Mouse (Mus musculus): ENCODE results near the gene Fam126a. TPM values are rescaled to one million over a fixed set of nuclear protein-coding genes. Genes with fewer than 3 reads are reported as not detected.

Gene Fam126a
- polyA plus RNA-seq, 1 experiment from 2014 or later, result 33.9 TPM

DNA sequence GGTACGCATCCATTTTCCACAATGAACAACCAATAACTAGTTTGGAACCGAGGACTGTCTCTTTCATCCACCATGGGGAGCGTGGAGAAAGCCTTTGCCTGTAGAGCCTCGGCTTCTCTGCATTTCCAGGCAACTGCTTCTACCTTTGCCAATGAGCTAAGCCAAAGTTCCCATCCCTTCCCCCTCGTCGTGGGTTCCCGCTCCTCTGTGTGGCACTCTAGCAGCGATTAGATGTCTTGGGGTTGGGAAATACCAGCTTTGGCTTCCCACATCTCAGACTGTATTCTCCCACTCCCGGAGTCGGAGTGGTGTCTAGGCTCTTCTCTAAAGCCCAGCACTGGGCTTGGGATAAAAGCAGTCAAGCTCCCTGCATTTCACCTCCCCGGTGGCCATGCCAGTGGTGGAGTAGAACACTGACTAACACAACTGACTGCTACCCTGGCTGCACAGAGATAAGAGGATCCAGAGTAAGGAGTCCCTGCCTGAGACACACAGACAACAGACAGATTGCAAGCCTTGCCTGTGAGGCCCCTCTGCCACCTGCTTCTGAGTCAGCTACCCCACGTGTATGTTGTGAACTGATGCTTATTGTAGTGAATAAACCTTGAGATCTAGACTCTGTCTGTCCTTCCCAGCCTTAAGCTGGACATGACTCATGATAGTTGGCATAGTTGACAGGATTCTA, 106.9 kb downstream of the Fam126a start:
- no peaks in the 10 kb centered on the region for H3K27me3 ChIP-seq (replicated peaks)
- no peak overlapping the region for H3K4me3 ChIP-seq
- peak overlapping the region; percentile 59 for H3K4me2 ChIP-seq
- H3K9ac ChIP-seq, result peak overlapping the region; percentile 62; the same call in 1 of the 2 replicates
- H3K9me3 ChIP-seq, result 0 out of 2 replicates have a peak, but pooled peaks cover 4% of the 10 kb centered on the region
- 69% methylated on average over 12 of the region's 12 CpGs for WGBS
- H3K4me1 ChIP-seq, result peaks cover 37% of the 10 kb centered on the region
- peak; percentile 74 for ATAC-seq (ENCODE audit: extremely low read depth, insufficient number of reproducible peaks, low FRiP score, low TSS enrichment)
- H3K27ac ChIP-seq (replicated peaks), result peak overlapping the region; percentile 92
- no peaks in the 10 kb centered on the region for H3K36me3 ChIP-seq

DNA sequence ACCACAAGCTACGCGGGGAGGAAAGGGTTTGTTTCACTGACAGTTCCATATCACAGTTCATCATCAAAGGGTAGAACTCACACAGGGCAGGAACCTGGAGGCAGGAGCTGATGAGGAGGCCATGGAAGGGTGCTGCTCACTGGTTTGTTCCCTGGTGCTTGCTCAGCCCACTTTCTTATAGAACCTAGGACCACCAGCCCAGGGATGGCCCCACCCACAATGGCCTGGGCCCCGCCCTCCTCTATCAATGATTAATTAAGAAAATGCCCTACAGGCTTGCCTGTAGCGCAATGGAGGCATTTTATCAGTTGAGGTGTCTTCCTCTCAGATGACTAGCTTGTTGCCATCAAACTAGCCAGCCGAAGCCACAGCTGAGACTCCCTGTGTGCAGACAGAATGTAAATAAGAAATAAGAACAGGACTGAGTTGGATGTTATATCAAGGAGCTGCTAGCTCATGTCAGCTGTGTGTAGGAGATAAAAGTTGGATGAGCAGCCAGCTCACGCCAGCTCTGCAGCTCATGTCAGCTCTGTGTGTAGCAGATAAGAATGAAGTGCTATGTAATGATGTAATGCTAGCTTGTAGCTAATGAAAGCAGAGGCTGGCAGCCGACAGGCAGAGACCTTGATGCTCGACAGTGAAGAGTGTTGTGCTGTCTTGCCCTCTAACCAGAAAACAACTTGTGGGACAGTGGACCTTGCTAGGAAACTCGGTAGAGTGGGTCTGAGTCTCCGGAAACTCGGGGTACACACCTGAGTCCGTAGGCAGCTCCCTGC, 107.8 kb downstream of the Fam126a start:
- H3K27ac ChIP-seq (replicated peaks), result peak overlapping the region; percentile 92
- H3K4me3 ChIP-seq, result peak overlapping the region; percentile 23
- H3K36me3 ChIP-seq, result no peaks in the 10 kb centered on the region
- H3K9me3 ChIP-seq, result 0 out of 2 replicates have a peak, but pooled peaks cover 4% of the 10 kb centered on the region
- peak; percentile 71 for ATAC-seq (ENCODE audit: extremely low read depth, insufficient number of reproducible peaks, low FRiP score, low TSS enrichment)
- peaks cover 37% of the 10 kb centered on the region for H3K4me1 ChIP-seq
- peak overlapping the region; percentile 62; the same call in 1 of the 2 replicates for H3K9ac ChIP-seq
- 34% methylated on average over 12 of the region's 12 CpGs for WGBS
- H3K27me3 ChIP-seq (replicated peaks), result no peaks in the 10 kb centered on the region
- H3K4me2 ChIP-seq, result peak overlapping the region; percentile 59

DNA sequence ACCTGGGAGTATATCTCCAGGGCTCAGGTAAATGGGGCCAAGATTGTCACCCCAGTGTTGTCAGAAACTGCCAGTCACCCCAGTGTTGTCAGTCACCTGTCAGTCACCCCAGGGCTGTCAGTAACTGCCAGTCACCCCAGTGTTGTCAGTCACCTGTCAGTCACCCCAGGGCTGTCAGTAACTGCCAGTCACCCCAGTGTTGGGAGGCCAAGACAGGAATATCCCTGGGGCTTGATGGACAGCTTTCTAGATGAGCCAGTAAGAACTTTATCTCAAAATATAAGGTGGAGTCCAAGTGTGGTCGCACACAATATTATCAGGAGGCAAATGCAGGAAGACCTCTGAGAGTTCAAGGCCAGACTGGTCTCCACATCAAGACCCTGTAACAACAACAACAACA, 109.2 kb downstream of the Fam126a start:
- peak overlapping the region; percentile 43; the same call in 1 of the 2 replicates for H3K4me2 ChIP-seq
- no peak for ATAC-seq (ENCODE audit: extremely low read depth, insufficient number of reproducible peaks, low FRiP score, low TSS enrichment)
- H3K27me3 ChIP-seq (replicated peaks), result no peaks in the 10 kb centered on the region
- 0 out of 2 replicates have a peak, but pooled peaks cover 4% of the 10 kb centered on the region for H3K9me3 ChIP-seq
- H3K4me1 ChIP-seq, result peaks cover 37% of the 10 kb centered on the region
- H3K4me3 ChIP-seq, result no peak overlapping the region
- 0 out of 2 replicates have a peak overlapping the region, but pooled peaks have one; percentile 28 for H3K27ac ChIP-seq (replicated peaks)
- no peaks in the 10 kb centered on the region for H3K36me3 ChIP-seq
- WGBS, result 56% methylated on average over 1 of the region's 1 CpGs
- no peak overlapping the region for H3K9ac ChIP-seq

DNA sequence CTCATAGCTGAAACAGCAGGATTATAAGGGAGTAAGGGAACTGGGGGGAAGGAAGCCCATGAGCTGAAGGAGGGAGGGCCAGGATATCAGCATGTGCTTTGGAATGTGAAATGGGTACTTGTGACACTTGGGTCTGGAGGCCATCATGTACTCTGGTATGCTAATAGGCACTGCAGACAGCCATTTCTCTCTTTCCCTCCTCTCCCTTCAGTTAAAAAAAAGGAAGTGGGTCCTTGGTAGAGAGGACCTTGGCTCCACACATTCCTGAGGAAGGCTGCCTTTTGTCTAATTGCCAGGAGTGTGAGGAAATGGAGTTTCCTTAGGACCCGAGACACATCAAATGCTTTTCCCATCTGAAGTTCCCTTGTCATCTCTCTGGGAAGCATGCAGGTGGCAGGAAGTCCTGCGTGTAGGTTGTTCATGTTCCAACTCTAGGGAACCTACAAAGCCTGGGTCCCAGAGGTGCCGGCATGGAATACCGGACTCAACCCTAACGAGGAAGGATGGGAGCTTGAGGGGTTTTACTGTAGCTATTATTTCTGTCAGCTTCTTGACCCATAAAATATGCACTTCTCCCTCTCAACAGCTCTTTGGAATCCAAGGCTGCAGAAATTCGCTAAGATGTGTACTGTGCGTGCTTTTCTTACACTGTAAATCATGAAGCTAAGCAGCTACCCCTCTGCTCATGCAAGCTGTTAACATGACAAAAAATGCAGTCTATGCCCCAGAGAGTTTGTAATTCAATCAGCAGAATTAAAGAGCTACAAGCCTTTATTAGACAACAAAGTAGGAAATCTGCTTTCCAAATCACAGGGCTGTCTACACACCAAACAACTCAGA, 110.4 kb downstream of the Fam126a start:
- Histone ChIP-seq H3K27me3 (replicated peaks) (no peaks in the 10 kb centered on the region), H3K4me1 (peaks cover 37% of the 10 kb centered on the region), H3K4me2 (peak overlapping the region; percentile 10), H3K9ac (no peak overlapping the region), H3K4me3 (no peak overlapping the region), H3K27ac (replicated peaks) (peak overlapping the region; percentile 49), H3K9me3 (0 out of 2 replicates have a peak, but pooled peaks cover 4% of the 10 kb centered on the region), H3K36me3 (no peaks in the 10 kb centered on the region)
- no peak for ATAC-seq (ENCODE audit: extremely low read depth, insufficient number of reproducible peaks, low FRiP score, low TSS enrichment)
- WGBS, result 48% methylated on average over 7 of the region's 7 CpGs

DNA sequence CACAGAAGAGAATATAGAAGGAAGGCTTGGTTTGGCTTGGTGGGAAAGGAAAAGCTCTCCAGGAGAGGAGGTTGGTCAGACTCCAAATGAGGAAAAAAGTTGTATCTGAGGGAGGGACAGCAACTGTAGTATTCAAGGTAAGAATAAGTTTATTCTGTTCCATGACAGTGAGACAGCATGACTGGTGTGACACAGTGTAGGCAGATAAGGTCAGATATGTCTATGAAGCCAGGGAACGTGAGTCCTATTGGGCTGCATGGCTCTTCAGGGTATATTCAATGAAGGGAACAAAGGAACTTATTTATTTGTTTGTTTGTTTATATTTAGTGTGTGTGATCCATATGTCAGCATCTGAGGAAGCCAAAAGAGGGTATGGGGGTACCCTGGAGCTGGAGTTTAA, 113.2 kb downstream of the Fam126a start:
- Histone ChIP-seq H3K4me3 (no peak overlapping the region), H3K36me3 (no peaks in the 10 kb centered on the region), H3K27ac (replicated peaks) (no peak overlapping the region), H3K9ac (no peak overlapping the region), H3K27me3 (replicated peaks) (no peaks in the 10 kb centered on the region), H3K4me1 (peaks cover 16% of the 10 kb centered on the region), H3K9me3 (peaks cover 6% of the 10 kb centered on the region), H3K4me2 (no peak overlapping the region)
- no peak for ATAC-seq (ENCODE audit: extremely low read depth, insufficient number of reproducible peaks, low FRiP score, low TSS enrichment)
- 57% methylated on average over 1 of the region's 1 CpGs for WGBS

DNA sequence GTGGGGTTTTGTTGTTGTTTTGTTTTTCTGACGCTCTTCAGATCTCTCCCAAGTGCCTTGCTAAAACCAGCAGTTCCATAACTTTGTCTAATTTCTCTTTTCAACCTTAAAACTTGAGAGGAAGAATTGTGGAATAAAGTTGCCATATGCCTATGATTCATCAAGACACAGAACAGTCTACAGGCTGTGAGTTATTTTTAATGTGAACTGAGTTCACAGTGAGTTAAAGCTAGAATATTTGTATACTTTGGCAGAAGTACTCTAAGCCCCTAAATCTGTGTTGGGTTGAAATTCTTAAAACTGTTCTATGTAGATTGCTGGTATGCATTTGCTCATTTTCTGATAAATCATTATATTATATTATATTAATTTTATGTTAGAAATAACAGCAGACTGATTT, 118.9 kb downstream of the Fam126a start:
- Histone ChIP-seq H3K4me2 (no peak overlapping the region), H3K27me3 (replicated peaks) (no peaks in the 10 kb centered on the region), H3K36me3 (no peaks in the 10 kb centered on the region), H3K4me1 (no peaks in the 10 kb centered on the region), H3K9me3 (peaks cover 19% of the 10 kb centered on the region), H3K4me3 (no peak overlapping the region), H3K27ac (replicated peaks) (no peak overlapping the region), H3K9ac (no peak overlapping the region)
- WGBS, result 96% methylated on average over 1 of the region's 1 CpGs
- no peak for ATAC-seq (ENCODE audit: extremely low read depth, insufficient number of reproducible peaks, low FRiP score, low TSS enrichment)

DNA sequence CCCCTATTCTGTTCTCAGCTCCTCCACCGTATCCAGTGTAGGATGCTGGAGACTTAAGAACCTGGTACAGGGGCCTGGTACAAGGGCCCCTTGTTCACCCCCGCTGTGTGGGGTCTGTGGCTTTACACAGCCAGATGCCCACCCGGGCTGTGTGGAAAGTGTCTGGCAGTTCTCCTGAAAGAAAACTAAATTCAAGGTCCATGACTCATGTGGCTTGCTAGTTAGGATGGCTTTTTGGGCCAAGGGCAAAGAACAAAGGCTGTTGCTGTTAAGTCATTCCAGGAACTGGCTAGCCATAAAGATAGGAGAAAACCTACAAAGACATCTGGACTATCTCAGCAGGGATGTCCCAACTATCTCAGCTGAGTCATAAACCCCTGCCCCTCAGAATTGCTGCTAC, 121.2 kb downstream of the Fam126a start:
- Histone ChIP-seq H3K4me3 (no peak overlapping the region), H3K27ac (replicated peaks) (no peak overlapping the region), H3K9ac (no peak overlapping the region), H3K4me2 (no peak overlapping the region), H3K4me1 (no peaks in the 10 kb centered on the region), H3K27me3 (replicated peaks) (no peaks in the 10 kb centered on the region), H3K9me3 (peaks cover 19% of the 10 kb centered on the region), H3K36me3 (no peaks in the 10 kb centered on the region)
- 82% methylated on average over 3 of the region's 3 CpGs for WGBS
- no peak for ATAC-seq (ENCODE audit: extremely low read depth, insufficient number of reproducible peaks, low FRiP score, low TSS enrichment)

DNA sequence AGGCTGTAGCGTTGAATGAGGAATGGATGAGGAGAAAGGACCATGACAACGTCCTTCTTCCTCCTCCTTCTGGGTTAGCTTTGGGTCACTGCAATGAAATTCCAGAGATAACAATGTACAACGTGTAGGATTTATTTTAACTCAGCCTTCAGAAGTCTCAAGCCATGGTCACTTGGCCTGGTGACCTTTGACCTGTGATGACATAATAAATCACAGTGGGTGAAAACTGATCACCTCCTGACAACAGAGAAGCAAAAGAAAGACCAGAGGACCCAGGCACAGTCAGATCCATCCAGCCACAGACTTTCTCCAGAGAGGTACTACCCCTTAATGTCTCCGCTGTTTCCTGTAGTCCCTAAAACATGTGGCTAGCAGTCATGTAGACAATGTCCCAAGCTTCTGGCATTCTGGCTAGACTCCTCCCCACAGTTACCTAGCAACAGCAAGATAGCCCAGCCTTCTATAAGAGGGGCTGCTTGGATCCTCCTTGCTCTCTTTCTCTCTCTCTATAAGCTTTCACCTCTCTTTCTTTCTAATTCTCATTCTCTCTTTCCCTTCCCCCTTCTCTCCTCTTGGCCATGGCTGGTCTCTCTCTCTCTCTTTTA, 121.9 kb downstream of the Fam126a start:
- Histone ChIP-seq H3K27me3 (replicated peaks) (no peaks in the 10 kb centered on the region), H3K4me1 (no peaks in the 10 kb centered on the region), H3K4me2 (no peak overlapping the region), H3K9me3 (peaks cover 19% of the 10 kb centered on the region), H3K4me3 (no peak overlapping the region), H3K36me3 (no peaks in the 10 kb centered on the region), H3K27ac (replicated peaks) (no peak overlapping the region), H3K9ac (no peak overlapping the region)
- WGBS, result 57% methylated on average over 4 of the region's 4 CpGs
- no peak for ATAC-seq (ENCODE audit: extremely low read depth, insufficient number of reproducible peaks, low FRiP score, low TSS enrichment)

DNA sequence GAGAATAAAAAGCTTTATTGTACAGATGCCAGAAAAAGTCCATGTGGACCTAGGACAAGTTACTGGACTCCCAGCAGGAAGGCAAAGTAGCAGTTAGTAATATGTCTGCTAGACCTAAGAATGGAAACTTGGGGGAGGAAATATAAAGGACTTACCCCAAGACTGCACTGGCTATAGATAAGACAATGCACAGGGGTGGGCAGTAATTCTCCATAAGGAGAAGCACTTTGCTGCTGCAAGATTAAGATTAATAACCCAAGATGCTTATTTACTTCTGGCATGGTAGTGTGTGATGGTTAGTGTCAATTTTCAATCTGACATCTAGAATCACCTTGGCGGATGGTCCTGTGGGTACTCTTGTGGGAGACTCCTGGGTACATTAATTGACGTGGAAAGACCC, 128.3 kb downstream of the Fam126a start:
- Histone ChIP-seq H3K9me3 (peaks cover 4% of the 10 kb centered on the region; the same call in 1 of the 2 replicates), H3K4me2 (no peak overlapping the region), H3K9ac (no peak overlapping the region), H3K4me1 (no peaks in the 10 kb centered on the region), H3K36me3 (no peaks in the 10 kb centered on the region), H3K27me3 (replicated peaks) (no peaks in the 10 kb centered on the region), H3K27ac (replicated peaks) (no peak overlapping the region), H3K4me3 (no peak overlapping the region)
- no peak for ATAC-seq (ENCODE audit: extremely low read depth, insufficient number of reproducible peaks, low FRiP score, low TSS enrichment)
- 77% methylated on average over 2 of the region's 2 CpGs for WGBS

DNA sequence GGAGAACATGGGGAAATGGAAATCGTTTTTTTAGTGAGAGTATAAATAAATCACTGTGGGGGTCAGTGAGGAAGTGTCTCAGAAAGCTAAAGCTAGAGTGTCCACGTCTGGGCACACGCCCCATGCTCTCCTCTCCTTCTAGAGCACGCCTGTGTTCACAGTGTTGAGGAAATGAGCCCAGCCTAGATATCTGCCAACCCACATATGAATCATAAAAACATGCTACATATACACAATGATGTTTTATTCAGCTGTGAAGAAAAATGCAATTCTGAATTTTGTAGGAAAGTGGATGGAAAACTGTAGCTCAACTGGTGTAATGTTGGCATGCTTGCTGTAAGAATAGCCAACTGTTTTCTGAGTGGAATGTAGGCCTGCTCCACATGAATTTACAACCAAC, 130.3 kb downstream of the Fam126a start:
- no peak overlapping the region for H3K4me2 ChIP-seq
- no peaks in the 10 kb centered on the region for H3K27me3 ChIP-seq (replicated peaks)
- no peak overlapping the region for H3K4me3 ChIP-seq
- no peak overlapping the region for H3K9ac ChIP-seq
- peaks cover 4% of the 10 kb centered on the region; the same call in 1 of the 2 replicates for H3K9me3 ChIP-seq
- WGBS, result 71% methylated on average over 4 of the region's 4 CpGs
- no peak for ATAC-seq (ENCODE audit: extremely low read depth, insufficient number of reproducible peaks, low FRiP score, low TSS enrichment)
- no peaks in the 10 kb centered on the region for H3K4me1 ChIP-seq
- no peaks in the 10 kb centered on the region for H3K36me3 ChIP-seq
- H3K27ac ChIP-seq (replicated peaks), result no peak overlapping the region
